Mouse (Mus musculus): ENCODE results near the gene Synm.

DNA sequence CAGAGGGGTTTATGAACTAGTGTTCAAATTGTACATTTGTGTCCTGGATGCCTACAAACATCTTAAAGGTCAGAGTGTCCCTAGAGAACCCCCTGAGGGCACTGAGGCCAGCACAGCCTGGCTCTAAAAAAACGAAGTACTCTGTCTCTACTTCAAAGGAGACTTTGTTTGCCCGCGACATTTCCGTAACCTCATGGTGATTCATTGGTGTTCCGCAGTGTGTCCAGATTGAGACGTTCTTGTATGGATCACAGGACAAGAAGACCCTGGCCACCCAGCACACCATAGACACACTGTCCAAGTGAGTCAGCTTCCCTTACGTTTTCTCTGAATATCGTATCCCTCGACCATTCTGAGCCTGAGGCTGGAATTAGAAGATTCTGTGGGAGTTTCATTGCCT lies 34.5 kb downstream of the Synm start:
- TF ChIP-seq POLR2A (IDR thresholded peaks at IDR 0.05; ENCODE audit: low read depth, low read length) (no peak), CTCF (IDR thresholded peaks at IDR 0.05; ENCODE audit: extremely low read depth, insufficient read length, insufficient replicate concordance, low read depth, low read length) (no peak)
